Mouse (Mus musculus) mesoderm, embryonic 11.5 days (tissue): Measurements from ENCODE around the gene Carmil1.

Experiments
- DNase-seq: peaks from one replicate; pipeline ENCODE4 v3.0.0-alpha.2; 2012; ENCODE audit warnings: low read depth, low spot score

Carmil1 gene

DNA sequence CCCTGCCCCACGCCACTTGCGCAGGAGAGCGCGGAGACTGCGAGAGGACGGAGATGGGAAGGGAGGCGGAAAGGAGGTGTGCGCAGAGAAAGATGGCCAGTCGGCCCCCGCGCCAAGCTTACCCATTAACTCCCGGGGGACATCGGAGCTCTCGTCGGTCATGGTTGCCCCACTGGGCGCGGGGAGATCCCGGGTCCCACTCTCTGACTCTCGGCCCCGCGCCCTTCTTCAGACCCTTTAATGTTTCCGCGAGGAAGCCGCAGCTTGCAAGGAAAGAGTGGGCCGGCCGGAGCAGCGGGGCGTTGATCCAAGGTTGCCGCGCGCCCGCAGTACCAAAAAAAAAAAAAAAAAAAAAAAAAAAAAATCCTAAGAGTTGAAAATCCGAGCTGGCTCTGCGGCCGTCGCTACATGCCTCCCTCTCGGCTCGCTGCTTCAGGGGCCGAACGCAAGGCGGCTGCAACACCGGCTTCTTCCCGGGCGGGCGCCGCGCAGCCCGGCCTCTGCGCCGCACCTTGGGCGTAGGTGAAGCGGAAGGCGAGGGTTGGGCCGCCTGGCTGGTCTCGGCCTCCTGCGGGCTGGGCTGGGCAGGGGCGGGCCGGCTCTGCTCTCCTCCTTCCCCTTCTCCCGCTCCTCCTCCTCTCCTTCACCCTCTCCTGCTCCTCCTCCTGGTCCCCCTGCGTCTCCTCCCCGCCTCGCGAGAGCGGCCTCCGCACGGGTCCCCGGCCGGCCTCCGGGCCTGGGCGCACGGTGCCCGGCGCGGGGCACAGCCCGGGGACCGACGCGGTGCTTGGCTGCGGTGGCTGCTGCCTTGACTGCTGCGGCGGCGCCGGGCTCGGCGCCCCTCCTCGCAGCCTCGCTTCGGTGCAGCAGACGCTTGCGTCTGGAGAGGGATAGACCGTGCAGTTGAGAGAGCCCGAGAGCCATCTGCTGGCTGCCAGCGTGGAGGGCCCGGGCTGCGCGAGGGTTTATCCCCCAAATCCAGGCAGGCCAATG is at the start of gene Carmil1:
Carmil1 (minus strand) TSS at position 357 of the 993 bp plus-strand sequence.
- DNase-seq: peak; percentile 88

DNA sequence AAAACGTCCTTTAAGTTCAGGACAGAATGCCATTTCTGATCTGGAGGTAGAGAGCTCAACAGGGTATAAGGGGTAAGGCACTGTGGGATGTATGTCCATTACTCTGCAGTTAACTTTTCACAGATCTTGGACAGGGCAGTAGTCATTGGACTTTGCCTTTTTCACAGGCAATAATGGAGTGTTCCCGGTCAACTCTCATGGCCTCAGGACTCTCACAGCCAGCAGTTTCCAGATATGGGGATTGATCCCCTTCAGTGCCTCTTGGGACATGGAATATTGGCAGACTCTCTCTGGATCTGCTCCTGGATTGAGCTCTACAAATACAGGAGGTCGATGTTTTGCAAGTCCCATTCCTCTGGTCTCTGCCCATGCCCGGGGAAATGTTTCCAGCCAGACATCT is 49.5 kb upstream of the Carmil1 start:
- no peak for DNase-seq

DNA sequence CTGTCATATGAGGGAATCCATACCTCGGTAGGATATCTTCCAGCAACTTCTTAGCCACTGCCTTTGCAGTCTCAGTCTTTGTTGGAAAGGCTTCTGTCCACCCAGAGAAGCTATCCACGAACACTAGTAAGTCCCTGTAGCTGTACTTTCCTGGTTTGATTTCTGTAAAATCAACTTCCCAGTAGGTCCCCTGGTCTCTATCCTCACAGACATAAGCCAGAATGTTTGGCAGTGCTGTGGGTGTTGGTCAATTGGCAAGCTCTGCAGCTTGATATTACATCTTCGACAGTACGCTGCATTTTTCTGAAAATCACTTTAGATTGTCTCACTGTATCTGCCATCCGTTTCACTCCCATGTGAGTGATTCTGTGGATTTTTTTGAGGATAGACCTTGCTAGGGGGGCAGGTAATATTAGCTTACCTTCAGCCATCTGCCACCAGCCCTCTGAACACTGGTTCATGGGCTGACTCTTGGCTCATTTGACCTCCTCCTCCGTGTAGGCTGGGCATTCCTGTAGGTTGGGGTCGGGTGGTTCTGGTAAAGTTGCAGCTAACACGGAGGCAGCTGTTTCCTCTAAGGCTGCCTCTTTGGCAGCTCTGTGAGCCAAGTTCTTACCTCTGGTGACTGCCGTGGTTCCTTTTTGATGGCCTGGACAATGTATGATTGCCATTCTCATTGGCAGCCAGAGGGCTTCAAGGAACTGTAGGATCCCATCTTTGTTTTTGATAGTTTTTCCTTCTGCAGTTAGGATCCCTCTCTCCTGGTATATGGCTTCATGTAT is 47.6 kb upstream of the Carmil1 start:
- DNase-seq: no peak

DNA sequence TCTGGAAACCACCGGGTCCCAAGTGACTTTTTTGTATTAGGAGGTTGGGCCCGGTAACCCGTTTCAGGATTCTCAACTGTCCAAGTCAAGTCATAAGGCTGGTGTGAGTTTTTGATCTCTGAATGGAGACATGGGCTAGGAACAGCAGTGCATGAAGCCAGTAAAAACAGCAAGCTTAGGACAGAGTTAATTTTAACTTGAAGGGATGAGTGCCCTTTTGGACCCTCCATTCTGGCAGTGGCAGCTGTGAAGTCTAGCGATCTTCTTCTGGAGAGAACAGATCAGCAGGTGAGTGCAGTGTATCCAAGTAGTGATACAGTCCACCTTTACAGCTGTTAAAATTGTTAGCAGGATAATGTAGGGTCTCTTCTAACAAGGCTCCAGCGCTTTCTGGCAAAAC is 46.6 kb upstream of the Carmil1 start, which contains the start of gene Cmah:
Cmah (plus strand) TSS at position 204 of the 400 bp plus-strand sequence.
- no peak for DNase-seq

DNA sequence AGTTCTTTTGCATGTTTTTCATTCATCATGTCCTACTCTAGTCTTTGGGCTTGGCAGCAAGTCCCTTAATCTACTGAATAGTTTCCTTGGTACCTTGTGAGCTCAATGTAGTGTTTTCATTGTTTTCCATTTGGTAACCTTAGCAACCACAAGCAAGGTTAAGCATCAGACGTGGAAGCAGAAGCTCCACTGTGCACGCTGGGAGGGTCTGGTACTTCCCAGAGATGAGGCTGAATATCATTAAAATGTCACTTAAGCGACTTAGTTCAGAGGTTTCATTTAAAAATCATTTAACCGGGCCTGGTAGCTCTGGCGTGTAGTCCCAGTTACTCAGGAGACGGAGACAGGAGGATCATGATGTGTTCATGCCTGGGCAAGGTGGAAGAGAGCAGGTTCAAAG is 40.7 kb upstream of the Carmil1 start:
- DNase-seq: no peak

DNA sequence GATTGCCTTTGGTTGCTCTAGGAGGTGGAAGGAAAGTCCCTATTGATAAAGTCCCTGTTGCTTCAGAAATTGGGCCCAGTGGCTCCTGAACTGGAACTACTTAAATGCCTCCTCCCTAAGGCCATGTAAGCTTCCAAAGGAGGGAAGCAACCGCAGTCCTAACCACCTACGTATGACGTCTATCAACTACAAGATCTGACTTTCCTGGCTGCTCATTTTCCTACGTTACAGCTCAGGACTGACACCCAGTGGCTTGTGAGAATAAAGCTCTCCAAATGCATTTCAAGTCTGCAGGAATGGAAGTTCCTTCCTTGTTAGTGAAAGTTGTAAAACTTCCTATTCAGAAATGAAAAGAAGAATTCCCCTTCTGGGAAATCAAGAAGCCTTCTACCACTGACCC is 38.0 kb upstream of the Carmil1 start:
- peak; percentile 53 for DNase-seq

DNA sequence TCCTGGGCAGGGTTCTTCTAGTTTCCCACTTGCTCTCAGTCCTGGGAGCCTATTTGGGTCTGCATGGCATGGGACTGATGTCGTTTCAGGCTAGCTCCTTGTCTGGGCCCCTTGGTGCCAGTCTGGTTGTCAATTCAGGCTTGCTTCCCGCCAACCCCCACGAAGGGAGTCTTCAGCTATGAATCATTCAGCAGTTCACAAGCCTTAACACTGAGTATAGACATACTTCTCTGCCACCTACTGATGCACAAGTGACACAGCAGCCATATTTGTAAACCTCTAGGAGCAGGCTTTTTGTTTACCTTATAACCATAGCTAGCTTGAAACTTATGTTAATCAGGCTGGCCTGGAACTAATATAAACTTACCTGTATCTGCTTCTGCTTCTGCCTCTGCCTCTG is 36.0 kb upstream of the Carmil1 start:
- no peak for DNase-seq

DNA sequence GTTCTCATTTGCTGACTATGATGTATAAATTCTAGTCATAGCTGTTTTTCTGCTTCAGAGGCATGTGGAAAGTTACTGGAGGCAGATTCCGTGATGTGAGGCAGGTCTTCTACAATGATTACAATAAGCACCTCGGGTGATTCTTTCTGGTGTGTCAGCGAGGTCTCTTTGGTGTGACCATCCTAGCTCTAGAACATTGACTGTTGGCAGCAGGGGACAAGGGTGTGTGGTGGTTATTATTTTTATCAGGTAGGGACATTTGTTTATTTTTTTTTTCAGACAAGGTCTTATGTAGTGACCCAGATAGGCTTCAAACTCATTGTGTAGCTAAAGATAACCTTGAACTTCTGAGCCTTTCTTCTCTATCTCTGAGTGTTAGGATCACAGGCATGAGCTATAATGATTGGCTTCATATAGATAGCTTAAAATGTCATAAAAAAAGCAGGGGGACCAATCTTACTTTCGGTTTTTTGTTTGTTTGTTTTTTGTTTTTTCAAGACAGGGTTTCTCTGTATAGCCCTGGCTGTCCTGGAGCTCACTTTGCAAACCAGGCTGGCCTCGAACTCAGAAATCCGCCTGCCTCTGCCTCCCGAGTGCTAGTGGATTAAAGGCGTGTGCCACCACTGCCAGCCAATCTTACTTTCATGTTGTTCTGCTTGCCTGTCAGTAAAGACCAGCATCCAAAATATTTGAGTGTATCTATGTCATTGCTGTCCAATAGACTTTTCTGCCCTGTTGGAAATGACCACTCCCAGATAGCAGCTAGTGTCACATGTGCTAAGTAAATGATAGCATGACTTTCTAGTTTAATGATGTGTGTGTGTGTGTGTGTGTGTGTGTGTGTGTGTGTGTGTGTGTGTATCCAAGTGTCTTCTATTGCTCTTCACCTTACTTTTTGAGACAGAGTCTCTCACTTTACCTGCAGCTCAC is 30.7 kb upstream of the Carmil1 start:
- DNase-seq: no peak

DNA sequence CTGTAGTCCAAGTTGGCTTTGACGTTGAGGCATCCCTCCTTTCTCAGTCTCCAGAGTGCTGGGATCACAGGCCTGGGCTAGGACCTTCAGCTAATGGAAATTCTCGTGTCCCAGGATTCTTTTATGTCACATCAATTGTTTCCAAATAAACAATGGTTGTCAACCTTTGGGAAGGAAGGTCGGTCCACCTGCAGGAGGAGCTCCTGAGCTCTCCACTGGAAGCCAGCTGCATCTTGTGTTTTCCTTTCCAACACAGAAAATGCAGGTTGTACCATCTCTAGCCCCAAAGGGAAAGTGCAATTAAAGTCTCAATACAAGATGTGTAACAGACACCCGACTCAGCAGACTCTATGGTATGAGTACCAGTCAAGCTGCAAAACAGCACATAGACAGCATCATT is 25.7 kb upstream of the Carmil1 start:
- no peak for DNase-seq

DNA sequence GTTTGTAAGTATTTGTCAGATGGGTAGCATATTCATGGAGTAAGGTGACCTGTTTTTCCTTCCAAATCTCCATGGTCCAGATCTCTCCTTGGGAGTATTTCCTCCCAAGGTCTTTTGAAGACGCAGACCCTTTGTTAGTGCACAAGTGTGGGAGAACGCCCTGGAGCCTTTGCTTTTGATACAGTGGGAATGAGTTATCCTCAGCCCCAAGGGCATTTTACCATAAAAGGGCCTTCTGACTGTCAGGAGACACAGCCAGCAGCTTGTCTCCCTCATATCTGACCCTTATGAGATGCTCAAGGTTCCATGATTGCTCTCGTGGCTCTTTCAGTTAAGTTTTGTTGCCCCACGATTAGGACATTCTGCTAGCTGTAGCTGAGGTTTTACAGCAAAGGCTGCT is 24.9 kb upstream of the Carmil1 start:
- DNase-seq: no peak

DNA sequence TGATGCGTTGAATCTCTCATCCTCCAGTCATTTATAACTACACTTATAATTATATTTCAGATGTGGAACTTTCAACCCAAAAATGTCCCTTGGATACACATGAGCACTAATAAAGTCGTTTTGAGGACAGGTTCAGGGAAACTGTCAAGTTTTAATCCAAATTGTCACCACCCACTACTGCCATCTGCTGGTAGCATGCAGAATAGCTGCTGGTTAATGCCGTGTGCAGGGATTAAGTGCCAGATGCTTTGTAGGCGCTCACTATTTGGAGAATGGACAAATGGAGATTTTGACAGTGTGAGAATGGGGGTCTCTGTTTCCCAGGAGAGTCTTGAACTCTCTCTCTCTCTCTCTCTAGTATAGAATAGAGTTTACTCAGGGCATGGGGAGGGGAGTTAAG is 16.7 kb upstream of the Carmil1 start:
- DNase-seq: peak; percentile 76

DNA sequence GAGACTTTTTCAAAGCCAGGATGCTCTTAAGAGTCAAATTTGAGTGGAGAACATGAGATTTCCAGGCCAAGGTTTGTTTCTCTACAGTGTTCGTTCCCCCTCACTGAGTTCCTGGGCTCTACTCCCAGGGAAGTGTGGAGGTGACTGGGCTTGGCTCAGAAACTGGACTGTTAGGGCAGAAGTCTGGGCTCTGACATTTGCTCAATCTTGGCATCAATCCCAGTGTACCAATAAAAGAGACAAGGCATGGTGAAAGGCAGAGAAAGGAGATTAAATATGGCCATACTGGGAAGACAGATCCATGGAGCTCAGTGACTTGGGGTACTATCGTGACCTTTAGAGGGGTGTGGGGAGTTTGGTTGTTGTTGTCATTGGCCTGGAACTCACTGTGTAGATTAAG is 6.8 kb upstream of the Carmil1 start:
- DNase-seq: no peak

DNA sequence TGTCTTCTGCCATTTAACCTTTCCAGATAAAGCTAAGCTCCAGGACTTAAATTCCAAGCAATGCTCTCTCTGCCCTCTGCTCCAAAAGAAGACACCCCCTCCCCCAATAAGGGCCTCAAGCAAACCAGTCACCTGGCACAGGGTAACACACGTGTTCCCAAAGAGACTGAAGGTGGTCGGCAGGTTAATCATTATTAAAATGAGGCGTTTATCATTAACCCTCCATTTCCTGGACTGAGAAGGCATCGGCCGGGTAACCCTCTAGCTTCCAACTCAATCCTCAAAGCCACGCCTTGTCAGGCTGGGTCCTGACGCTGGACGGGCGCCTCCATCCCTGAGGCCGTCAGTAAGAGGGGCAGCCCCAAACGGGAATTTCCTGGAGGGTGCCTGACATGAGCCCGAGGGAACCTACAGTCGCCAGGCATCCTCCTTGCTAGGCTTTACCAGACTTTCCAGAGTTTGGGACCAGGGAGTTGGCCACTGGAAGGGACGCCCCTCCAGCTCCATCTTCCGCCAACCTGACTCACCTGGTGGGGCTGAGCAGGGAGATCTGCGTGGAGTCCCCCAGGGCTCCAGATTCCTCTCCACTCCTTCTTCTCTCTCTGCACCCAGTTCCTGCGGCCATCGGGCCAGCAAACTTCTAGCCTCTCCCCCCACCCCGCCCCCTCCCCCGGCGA is 695 bp downstream of the Carmil1 start:
- peak; percentile 20 for DNase-seq

DNA sequence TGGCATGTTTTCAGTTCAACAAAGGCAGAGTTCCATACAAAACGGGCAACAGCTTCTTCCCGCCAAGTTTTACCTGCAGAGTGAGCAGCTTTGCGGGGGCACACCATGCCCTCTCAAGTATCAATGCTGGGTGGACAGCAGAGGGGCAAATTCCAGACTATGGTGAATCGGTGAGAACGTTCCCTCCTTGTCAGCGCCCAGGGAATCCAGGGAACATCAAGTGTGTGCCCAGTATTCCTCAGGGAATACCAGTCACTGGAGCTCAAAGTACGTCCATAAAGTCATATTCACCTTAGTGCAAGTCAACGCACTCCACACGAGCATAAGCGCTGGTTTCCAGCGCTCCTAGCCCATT is 1.2 kb downstream of the Carmil1 start:
- no peak for DNase-seq

DNA sequence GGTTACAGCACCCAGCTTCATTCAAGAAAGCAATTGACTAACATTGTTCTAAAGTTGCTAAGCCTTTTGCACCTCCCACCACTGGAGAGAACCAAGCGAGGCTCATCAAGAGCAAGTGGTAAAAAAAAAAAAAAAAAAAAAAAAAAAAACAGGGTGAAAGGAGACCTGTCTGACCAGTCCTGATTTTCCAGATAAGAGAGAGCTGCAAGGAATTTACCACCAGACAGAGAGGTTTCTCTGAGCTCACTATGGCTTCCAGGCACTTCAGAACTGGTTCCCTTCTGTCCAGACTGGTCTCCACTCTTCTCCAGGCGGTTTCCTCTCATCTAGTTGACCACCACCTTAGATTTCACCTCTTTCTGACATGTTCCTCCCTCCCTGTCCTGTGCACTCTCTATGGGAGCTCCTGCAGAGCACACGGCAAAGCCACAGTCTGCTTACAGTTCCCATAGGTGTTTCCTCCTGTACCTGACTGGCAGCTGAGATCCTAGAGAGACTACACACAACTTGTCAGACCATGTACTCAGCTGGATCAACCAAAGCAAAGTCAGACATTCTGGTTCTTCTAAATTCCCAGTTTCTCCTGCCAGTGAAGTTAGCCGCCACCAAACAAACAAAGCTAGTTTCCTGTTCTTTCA is 7.7 kb downstream of the Carmil1 start:
- no peak for DNase-seq

DNA sequence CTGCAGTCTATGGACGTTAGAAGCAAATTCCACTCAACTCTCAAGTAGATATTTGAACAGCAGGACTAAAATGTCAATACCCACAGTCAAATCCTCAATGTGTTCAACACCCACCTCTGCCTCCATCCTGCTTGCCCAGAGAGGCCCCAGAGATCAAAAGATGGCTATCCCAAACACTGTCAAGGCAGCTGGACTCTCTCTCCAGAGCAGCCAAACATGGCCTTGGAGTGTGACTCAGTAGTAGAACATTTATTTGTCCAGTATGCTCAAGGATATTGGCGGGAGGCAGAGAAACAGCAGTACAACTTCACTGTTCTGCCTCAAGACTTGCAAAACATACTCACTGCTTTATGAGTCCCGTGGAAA is 11.5 kb downstream of the Carmil1 start:
- no peak for DNase-seq

DNA sequence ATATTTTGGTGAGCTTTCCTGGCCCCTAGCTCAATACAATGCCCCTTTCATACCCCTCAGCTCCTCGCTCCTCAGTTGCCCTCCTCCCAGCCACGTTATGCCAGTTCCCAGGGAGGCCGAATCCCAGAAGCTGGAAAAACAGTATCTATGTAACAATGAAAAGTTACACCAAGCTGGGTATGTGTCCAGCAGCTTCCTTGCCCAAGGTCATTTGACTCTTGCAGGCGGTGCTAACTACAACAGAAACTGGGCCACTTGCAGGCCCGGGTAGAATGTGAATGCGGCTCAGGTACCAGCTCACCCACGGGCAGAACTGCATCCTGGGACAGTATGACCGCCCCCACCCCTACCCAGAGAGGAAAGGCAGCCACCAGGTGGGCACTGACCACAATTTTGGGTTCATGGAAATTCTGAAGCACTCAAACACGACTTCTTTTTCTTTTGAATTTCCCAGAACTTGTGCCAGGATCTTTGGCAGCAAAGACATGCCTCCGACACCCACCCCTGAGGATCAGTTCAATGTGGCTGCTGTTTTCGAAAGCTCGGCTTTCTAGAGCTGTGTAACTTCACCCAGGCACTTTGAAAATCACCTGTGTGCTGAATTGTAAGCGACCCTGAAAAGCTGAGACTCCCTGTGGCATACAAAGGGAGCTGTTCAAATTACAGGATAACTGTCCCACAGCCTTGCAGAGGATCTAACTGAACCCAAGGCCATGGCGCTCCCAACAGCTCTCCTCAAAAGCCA is 12.1 kb downstream of the Carmil1 start:
- no peak for DNase-seq

DNA sequence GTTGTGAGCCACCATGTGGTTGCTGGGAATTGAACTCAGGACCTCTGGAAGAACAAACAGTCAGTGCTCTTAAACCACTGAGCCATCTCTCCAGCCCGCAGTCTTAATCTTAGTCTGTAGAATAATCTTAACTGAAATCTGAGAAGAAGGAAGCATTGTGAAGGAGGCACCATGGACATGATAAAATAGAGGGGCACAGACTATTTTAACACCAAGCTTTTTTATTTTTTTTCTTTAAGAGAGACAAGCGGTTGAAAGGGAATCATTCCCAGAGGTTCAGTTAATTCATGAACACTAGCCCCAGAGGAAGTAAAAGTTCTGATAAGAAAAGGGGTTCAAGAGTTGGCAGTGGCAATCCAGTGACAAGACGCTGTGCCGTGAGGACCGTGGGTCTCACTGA is 15.8 kb downstream of the Carmil1 start:
- no peak for DNase-seq

DNA sequence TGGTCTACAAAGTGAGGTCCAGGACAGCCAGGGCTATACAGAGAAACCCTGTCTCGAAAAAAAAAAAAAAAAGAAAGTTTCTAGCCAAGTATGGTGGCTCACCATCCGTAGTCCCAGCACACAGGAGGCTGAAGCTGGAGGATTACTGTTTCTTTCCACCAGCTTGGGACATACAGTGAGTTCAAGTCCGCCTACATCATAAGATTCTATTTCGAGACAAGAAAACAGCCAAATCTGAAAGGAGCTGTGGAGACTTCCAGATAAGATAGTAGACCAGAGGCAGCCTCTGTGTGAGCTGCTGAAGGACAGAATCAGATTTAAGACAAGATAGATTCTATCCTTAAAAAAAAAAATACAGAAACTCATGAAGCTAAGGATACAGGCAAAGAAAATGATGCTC is 17.0 kb downstream of the Carmil1 start:
- no peak for DNase-seq
